Mouse (Mus musculus) heart, postnatal 0 days (tissue): ENCODE measurements around the gene Sdk2. TPM values are rescaled to one million over a fixed set of nuclear protein-coding genes. Genes with fewer than 3 reads are reported as not detected.

Experiments
- ATAC-seq: fragments of 200-750 bp; cut with Nextera tagmentation; 2 replicates; pipeline ENCODE4 v1.8.0; 2017; ENCODE audit warnings: low read depth, moderate number of reproducible peaks, moderate library complexity; ENCODE audit not compliant: insufficient read depth
- DNase-seq: peaks from one replicate; pipeline ENCODE4 v3.0.0-alpha.2; 2016; ENCODE audit warnings: low spot score
- H3K27ac ChIP-seq: fragments of 300-500 bp; sonication (generic); 2 replicates; pipeline ENCODE4 v1.5.1; 2014; ENCODE audit warnings: low read depth, mild to moderate bottlenecking
- H3K27me3 ChIP-seq: fragments of 300-500 bp; sonication (generic); 2 replicates; pipeline ENCODE4 v1.6.1; 2014; ENCODE audit warnings: low read length, mixed read lengths; ENCODE audit not compliant: control insufficient read depth, insufficient read depth
- H3K36me3 ChIP-seq: fragments of 300-500 bp; sonication (generic); replicated peaks from 2 replicates; pipeline ENCODE4 v1.6.1; 2014; ENCODE audit warnings: low read length, mixed read lengths; ENCODE audit not compliant: control insufficient read depth, insufficient read depth
- H3K4me1 ChIP-seq: fragments of 300-500 bp; sonication (generic); 2 replicates; pipeline ENCODE4 v1.6.1; 2014; ENCODE audit warnings: antibody characterized with exemption; ENCODE audit not compliant: control insufficient read depth, insufficient read depth
- H3K4me2 ChIP-seq: fragments of 300-500 bp; sonication (generic); 2 replicates; pipeline ENCODE4 v1.6.1; 2014; ENCODE audit warnings: low read depth, mild to moderate bottlenecking, low read length, moderate library complexity
- H3K4me3 ChIP-seq: fragments of 300-500 bp; sonication (generic); 2 replicates; pipeline ENCODE4 v1.5.1; 2014; ENCODE audit warnings: low read depth, low read length
- H3K9ac ChIP-seq: fragments of 300-500 bp; sonication (generic); replicated peaks from 2 replicates; pipeline ENCODE4 v1.6.1; 2014; ENCODE audit warnings: low read depth, low read length, mixed read lengths
- H3K9me3 ChIP-seq: fragments of 300-500 bp; sonication (generic); replicated peaks from 2 replicates; pipeline ENCODE4 v1.6.1; 2016; ENCODE audit warnings: low read length; ENCODE audit not compliant: control insufficient read depth
- CTCF ChIP-seq: IDR thresholded peaks from 2 replicates; pipeline ENCODE4 v1.5.1; 2016; ENCODE audit warnings: antibody characterized with exemption, control low read depth, low read depth
- EP300 ChIP-seq: IDR thresholded peaks from 2 replicates; pipeline ENCODE4 v1.6.1; 2016; ENCODE audit warnings: antibody characterized with exemption, low read depth
- WGBS: fragments of 180-500 bp; shearing (Covaris S2); extraction: QIAGEN DNeasy Blood & Tissue Kit; methylation state at CpG from one replicate; pipeline ENCODE4 v1.1.7; 2014; 5-methylcytosine and 5-hydroxymethylcytosine counted together
- polyA plus RNA-seq: library from polyadenylated mRNA; unstranded; fragments of >200 nt; fragmentation: Nextera tagmentation; extraction: Ambion mirVana; gene quantifications from 2 replicates; pipeline ENCODE4 v1.2.1, GENCODE M21; 2015
- total RNA-seq: library from RNA; depleted of rRNA; stranded (reverse); fragments of >200 nt; gene quantifications from 2 replicates; pipeline ENCODE4 v1.2.3, GENCODE M21; 2014; ENCODE audit warnings: low replicate concordance

The Sdk2 gene
- total and polyA plus RNA-seq, 2 experiments from 2014 or later = 0.27 to 1.9 TPM

DNA sequence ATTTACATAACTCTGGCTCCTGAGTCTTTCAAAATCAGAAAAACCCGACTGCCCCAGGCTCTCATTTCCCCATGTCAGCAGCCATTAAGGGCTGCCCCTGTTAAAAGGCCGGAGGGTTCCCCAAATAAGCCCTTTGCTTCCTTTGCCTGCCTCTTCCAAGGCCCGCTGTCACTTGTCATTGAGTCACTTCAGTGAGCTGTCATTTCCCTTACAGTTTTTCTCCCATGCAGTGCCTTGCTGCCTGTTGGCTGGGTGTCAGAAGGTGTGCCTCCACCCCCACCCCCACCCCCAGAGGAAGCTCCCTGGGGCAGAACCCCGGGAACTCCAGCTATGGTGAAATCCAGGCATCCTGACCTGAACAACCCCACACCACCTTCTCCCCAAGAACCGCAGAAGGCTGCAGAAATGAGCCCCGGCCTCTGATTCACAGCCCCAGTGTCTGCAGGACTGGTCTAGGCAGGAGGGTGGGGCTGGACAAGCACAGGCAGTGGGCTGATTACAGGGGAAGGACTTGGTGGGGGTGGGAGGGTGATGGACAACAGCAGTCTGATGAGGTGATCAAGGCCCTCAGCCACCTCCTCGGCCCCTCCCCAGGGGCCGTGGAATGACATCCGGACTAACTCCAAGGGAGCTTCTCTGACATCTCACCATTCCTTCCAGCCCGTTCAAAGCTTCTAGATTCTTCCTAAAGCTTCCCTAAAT, 300.4 kb downstream of the Sdk2 start:
- Histone ChIP-seq H3K4me3 (no peak overlapping the region), H3K9me3 (no peaks in the 10 kb centered on the region), H3K27ac (peak overlapping the region; percentile 27), H3K4me1 (peaks cover 16% of the 10 kb centered on the region; the same call in 1 of the 2 replicates), H3K4me2 (no peak overlapping the region), H3K36me3 (no peaks in the 10 kb centered on the region), H3K27me3 (no peaks in the 10 kb centered on the region), H3K9ac (no peak overlapping the region)
- peak; percentile 38; the same call in 1 of the 2 replicates for ATAC-seq
- TF ChIP-seq CTCF (no peak), EP300 (no peak)
- 31% methylated on average over 10 of the region's 10 CpGs for WGBS
- no peak for DNase-seq

DNA sequence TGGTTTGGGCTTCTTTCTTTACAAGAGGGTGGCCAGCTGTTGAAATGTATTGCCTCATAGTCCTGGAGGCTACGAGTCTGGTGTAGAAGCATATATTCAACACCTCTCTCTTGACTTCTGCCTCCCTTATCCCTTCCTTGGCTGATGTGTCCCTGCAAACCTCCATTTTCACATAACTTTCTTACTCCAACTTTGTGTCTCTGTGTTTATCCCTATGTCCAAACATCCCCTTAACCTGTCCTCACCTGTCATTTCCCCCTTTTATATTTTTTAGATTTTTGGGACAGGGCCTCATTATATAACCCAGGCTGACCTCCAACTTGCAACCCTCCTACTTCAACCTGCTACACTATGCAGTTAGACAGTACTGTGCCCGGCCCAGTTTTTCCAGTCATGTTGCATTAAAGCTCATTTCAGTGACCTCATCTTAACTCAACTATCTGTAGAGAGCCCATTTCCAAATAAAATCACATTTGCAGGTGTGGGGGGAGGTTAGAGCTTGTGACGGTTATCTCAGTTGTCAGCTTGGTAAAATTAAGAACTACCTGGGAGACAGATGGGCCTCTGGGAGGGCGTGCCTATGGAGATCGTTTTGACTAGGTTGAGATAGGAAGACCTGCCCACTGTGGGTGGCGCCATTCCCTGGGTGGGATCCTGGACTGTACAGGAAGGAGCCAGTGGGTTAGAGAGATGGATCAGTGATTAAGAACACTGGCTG, 302.6 kb downstream of the Sdk2 start:
- Histone ChIP-seq H3K27me3 (no peaks in the 10 kb centered on the region), H3K4me2 (no peak overlapping the region), H3K27ac (no peak overlapping the region), H3K36me3 (no peaks in the 10 kb centered on the region), H3K9me3 (no peaks in the 10 kb centered on the region), H3K4me1 (peaks cover 16% of the 10 kb centered on the region; the same call in 1 of the 2 replicates), H3K4me3 (no peak overlapping the region), H3K9ac (no peak overlapping the region)
- no peak for ATAC-seq
- TF ChIP-seq CTCF (no peak), EP300 (no peak)
- WGBS = 82% methylated on average over 6 of the region's 6 CpGs
- DNase-seq = no peak

DNA sequence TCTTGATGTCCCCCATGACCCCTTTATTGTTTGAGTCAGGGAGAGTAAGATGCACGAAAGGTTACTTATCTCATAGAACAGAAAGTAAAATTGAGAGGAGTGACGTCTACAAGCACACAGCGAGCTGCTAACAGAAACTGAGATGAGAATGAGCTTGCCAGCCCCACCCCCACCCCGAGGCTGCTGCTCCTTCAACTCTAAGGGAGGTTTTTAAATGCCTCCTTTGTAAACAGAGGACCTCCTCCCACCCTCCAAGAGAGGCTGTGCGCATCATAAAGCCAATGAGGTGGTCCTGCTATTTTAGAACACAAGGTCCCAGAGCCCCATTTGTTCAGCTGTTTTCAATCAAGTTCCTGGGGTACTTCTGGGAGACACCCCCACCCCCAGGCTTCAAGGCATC, 303.4 kb downstream of the Sdk2 start:
- TF ChIP-seq EP300 (no peak), CTCF (no peak)
- Histone ChIP-seq H3K27ac (no peak overlapping the region), H3K4me1 (peaks cover 16% of the 10 kb centered on the region; the same call in 1 of the 2 replicates), H3K9ac (no peak overlapping the region), H3K4me2 (no peak overlapping the region), H3K9me3 (no peaks in the 10 kb centered on the region), H3K4me3 (no peak overlapping the region), H3K27me3 (no peaks in the 10 kb centered on the region), H3K36me3 (no peaks in the 10 kb centered on the region)
- ATAC-seq (no peak), DNase-seq (no peak)
- 35% methylated on average over 5 of the region's 5 CpGs for WGBS

DNA sequence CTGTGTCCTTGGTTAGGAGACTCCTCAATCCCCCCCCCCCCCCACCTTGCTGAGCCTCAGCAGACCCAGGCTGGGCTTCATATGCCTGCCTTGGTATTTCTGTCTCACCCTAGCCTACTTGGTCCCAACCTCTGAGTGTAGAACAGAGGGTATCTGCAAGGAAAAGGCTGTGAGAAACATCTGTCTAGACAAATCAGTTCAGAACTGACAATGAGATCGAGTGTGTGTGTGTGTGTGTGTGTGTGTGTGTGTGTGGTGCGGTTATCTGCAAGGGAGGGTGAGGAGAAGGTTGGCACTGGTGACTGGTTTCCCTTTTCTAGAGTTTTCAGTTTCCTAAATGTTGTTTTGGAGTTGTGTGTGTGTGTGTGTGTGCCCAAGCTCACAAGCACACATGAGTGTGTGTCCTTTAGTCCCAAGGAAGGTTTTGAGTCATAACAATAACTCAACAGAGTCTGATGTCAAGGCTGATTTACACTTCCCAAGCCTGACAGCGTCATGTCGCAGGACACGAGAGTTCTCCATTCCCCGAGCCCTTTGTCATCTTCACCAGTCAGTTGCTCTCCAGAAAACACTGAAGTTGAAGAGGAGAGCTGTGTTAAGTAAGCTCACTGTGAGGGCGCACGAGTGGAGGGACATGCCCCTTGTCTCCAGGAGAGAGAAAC, 304.6 kb downstream of the Sdk2 start:
- TF ChIP-seq EP300 (no peak), CTCF (no peak)
- Histone ChIP-seq H3K4me3 (no peak overlapping the region), H3K4me2 (no peak overlapping the region), H3K4me1 (peaks cover 14% of the 10 kb centered on the region; the same call in 1 of the 2 replicates), H3K9ac (no peak overlapping the region), H3K27ac (no peak overlapping the region), H3K9me3 (no peaks in the 10 kb centered on the region), H3K27me3 (no peaks in the 10 kb centered on the region), H3K36me3 (no peaks in the 10 kb centered on the region)
- ATAC-seq = no peak
- DNase-seq = no peak
- WGBS = 73% methylated on average over 8 of the region's 8 CpGs

DNA sequence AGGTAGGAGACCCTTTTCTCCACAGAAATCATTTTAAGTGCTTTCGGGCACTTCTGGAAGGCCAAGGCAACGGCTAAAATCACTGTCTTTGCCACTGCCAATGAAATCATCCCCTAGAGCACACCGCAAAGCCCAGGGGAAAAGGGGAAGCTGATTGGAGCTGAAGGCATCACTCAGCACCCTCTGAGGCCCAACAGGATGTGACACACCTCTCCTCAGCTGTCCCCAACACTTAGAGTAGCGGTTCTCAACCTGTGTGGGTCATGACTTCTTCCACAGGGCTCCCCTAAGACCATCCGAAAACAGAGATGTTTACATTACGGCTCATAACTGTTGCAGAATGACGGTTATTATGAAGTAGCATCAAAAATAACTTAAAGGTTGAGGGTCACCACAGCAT, 305.2 kb downstream of the Sdk2 start:
- no peaks in the 10 kb centered on the region for H3K36me3 ChIP-seq
- H3K4me3 ChIP-seq = no peak overlapping the region
- no peaks in the 10 kb centered on the region for H3K9me3 ChIP-seq
- H3K4me2 ChIP-seq = no peak overlapping the region
- peaks cover 8% of the 10 kb centered on the region; the same call in 1 of the 2 replicates for H3K4me1 ChIP-seq
- H3K27ac ChIP-seq = no peak overlapping the region
- TF ChIP-seq CTCF (no peak), EP300 (no peak)
- DNase-seq = no peak
- 72% methylated on average over 7 of the region's 7 CpGs for whole genome bisulfite sequencing
- H3K27me3 ChIP-seq = no peaks in the 10 kb centered on the region
- ATAC-seq = no peak
- H3K9ac ChIP-seq = no peak overlapping the region
